In the genomic region with DNA sequence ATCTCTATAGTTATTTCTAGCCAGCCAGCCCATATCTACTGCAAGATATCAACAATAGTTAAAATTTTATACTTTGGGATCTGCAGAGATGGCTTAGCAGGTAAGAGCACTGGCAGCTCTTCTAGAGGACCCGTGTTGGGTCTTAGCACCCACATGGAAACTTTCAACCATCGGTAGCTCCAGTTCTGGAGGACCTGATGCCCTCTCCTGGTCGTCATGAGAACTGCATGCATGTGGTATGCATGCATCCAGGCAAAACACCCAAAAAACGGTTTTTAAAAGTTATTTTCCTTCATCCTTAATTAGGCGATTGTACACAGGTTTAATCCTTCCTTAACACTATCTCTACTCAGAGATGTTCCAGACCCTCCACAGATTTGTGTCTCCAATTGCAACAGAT, we compare ENCODE assay signal across 19 mouse cellular contexts. TPM values are rescaled to one million over a fixed set of nuclear protein-coding genes. Genes with fewer than 3 reads are reported as not detected.
DNase-seq lines count a peak whose midpoint lies in the region; ATAC-seq and TF ChIP-seq lines count a peak whose summit lies in the region.
"Had no signal": no experiment of that assay in that cellular context is flagged by ENCODE, and none has a peak within 500 bp of the region (broad histone marks: within the 10 kb centered on the region; RNA-seq: fewer than 3 reads in every experiment).

No protein-coding gene starts in this region.

- no peak for TF ChIP-seq EP300 in lung, postnatal 0 days (IDR thresholded peaks at IDR 0.05)
- no peak for TF ChIP-seq EP300 in stomach, postnatal 0 days (optimal IDR thresholded peaks at IDR 0.05)

- H3K4me2 ChIP-seq in forebrain, embryonic 11.5 days (ENCODE audit: low read depth, low read length, severe bottlenecking), result no peak overlapping the region
- no peak overlapping the region for H3K4me2 ChIP-seq in forebrain, embryonic 13.5 days
- H3K4me2 ChIP-seq in intestine, postnatal 0 days (replicated peaks; ENCODE audit: low read depth), result no peak overlapping the region
- no peak overlapping the region for H3K4me2 ChIP-seq in intestine, embryonic 15.5 days (replicated peaks)
- no peak overlapping the region for H3K4me2 ChIP-seq in lung, postnatal 0 days (replicated peaks; ENCODE audit: low read depth, low read length)
- no peak overlapping the region for H3K4me2 ChIP-seq in stomach, postnatal 0 days (replicated peaks; ENCODE audit: low read depth)
- H3K4me2 ChIP-seq in kidney, embryonic 15.5 days, result no peak overlapping the region
- H3K4me2 ChIP-seq: heart, embryonic 12.5 days; hindbrain, embryonic 13.5 days; midbrain, embryonic 13.5 days; neural tube, embryonic 12.5 days had no signal

- peak; percentile 20; the same call in 1 of the 2 replicates for TF ChIP-seq CTCF in intestine, postnatal 0 days (IDR thresholded peaks at IDR 0.05; ENCODE audit: low read depth)
- TF ChIP-seq CTCF in lung, postnatal 0 days (IDR thresholded peaks at IDR 0.05), result peak; percentile 13; the same call in 1 of the 2 replicates
- peak; percentile 30; the same call in 1 of the 2 replicates for TF ChIP-seq CTCF in stomach, postnatal 0 days (IDR thresholded peaks at IDR 0.05; ENCODE audit: low read depth)

- no peak overlapping the region for H3K27ac ChIP-seq in forebrain, embryonic 11.5 days (ENCODE audit: low read depth, low read length)
- H3K27ac ChIP-seq in forebrain, embryonic 13.5 days, result no peak overlapping the region
- H3K27ac ChIP-seq in intestine, postnatal 0 days (ENCODE audit: low read depth, low read length), result no peak overlapping the region
- no peak overlapping the region for H3K27ac ChIP-seq in intestine, embryonic 15.5 days
- no peak overlapping the region for H3K27ac ChIP-seq in lung, postnatal 0 days (ENCODE audit: low read length)
- H3K27ac ChIP-seq in stomach, postnatal 0 days (replicated peaks), result no peak overlapping the region
- no peak overlapping the region for H3K27ac ChIP-seq in kidney, embryonic 15.5 days
- H3K27ac ChIP-seq: hindbrain, embryonic 13.5 days; limb, embryonic 10.5 days; midbrain, embryonic 13.5 days; neural tube, embryonic 12.5 days had no signal

- no peak overlapping the region for H3K9ac ChIP-seq in forebrain, embryonic 11.5 days (ENCODE audit: low read length)
- H3K9ac ChIP-seq in forebrain, embryonic 13.5 days, result no peak overlapping the region
- H3K9ac ChIP-seq in intestine, postnatal 0 days (ENCODE audit: low read depth, low read length), result no peak overlapping the region
- no peak overlapping the region for H3K9ac ChIP-seq in intestine, embryonic 15.5 days
- H3K9ac ChIP-seq in lung, postnatal 0 days (replicated peaks; ENCODE audit: low read depth), result no peak overlapping the region
- no peak overlapping the region for H3K9ac ChIP-seq in stomach, postnatal 0 days (ENCODE audit: low read length)
- H3K9ac ChIP-seq in kidney, embryonic 15.5 days, result no peak overlapping the region
- H3K9ac ChIP-seq: heart, embryonic 12.5 days; hindbrain, embryonic 13.5 days; midbrain, embryonic 13.5 days; neural tube, embryonic 12.5 days had no signal

- no peaks in the 10 kb centered on the region for H3K36me3 ChIP-seq in forebrain, embryonic 11.5 days (ENCODE audit: control insufficient read depth, insufficient read depth, low read length)
- no peaks in the 10 kb centered on the region for H3K36me3 ChIP-seq in forebrain, embryonic 13.5 days (ENCODE audit: poor library complexity, severe bottlenecking)
- no peaks in the 10 kb centered on the region for H3K36me3 ChIP-seq in intestine, postnatal 0 days (ENCODE audit: control insufficient read depth, insufficient read depth)
- no peaks in the 10 kb centered on the region for H3K36me3 ChIP-seq in intestine, embryonic 15.5 days
- no peaks in the 10 kb centered on the region for H3K36me3 ChIP-seq in lung, postnatal 0 days (ENCODE audit: insufficient read depth, low read length)
- H3K36me3 ChIP-seq in stomach, postnatal 0 days (ENCODE audit: control insufficient read depth, insufficient read depth, low read length), result no peaks in the 10 kb centered on the region
- no peaks in the 10 kb centered on the region for H3K36me3 ChIP-seq in kidney, embryonic 15.5 days
- H3K36me3 ChIP-seq: heart, embryonic 12.5 days; hindbrain, embryonic 13.5 days; limb, embryonic 10.5 days; midbrain, embryonic 13.5 days; neural tube, embryonic 12.5 days had no signal

- H3K4me1 ChIP-seq in forebrain, embryonic 11.5 days (replicated peaks; ENCODE audit: control insufficient read depth, insufficient read depth, low read length), result no peaks in the 10 kb centered on the region
- H3K4me1 ChIP-seq in forebrain, embryonic 13.5 days, result no peaks in the 10 kb centered on the region
- no peaks in the 10 kb centered on the region for H3K4me1 ChIP-seq in intestine, postnatal 0 days (replicated peaks; ENCODE audit: control insufficient read depth, insufficient read depth, low read length)
- H3K4me1 ChIP-seq in intestine, embryonic 15.5 days (replicated peaks), result no peaks in the 10 kb centered on the region
- H3K4me1 ChIP-seq in lung, postnatal 0 days (ENCODE audit: insufficient read depth, low read depth, low read length), result no peaks in the 10 kb centered on the region
- no peaks in the 10 kb centered on the region for H3K4me1 ChIP-seq in stomach, postnatal 0 days (replicated peaks; ENCODE audit: control insufficient read depth, insufficient read depth)
- 0 out of 2 replicates have a peak, but pooled peaks cover 6% of the 10 kb centered on the region for H3K4me1 ChIP-seq in kidney, embryonic 15.5 days
- H3K4me1 ChIP-seq: heart, embryonic 12.5 days; hindbrain, embryonic 13.5 days; limb, embryonic 10.5 days; midbrain, embryonic 13.5 days; neural tube, embryonic 12.5 days had no signal

- no peak for ATAC-seq in forebrain, embryonic 11.5 days (replicated peaks; ENCODE audit: low FRiP score)
- ATAC-seq in forebrain, embryonic 13.5 days, result no peak
- no peak for ATAC-seq in intestine, postnatal 0 days
- no peak for ATAC-seq in intestine, embryonic 15.5 days
- no peak for ATAC-seq in lung, postnatal 0 days
- no peak for ATAC-seq in stomach, postnatal 0 days (ENCODE audit: low FRiP score, low TSS enrichment)
- no peak for ATAC-seq in kidney, embryonic 15.5 days (replicated peaks; ENCODE audit: low FRiP score)
- ATAC-seq: intestine, embryonic 16.5 days; midbrain, embryonic 13.5 days had no signal

- H3K4me3 ChIP-seq in forebrain, embryonic 11.5 days (ENCODE audit: low read depth, low read length), result no peak overlapping the region
- no peak overlapping the region for H3K4me3 ChIP-seq in forebrain, embryonic 13.5 days
- H3K4me3 ChIP-seq in intestine, postnatal 0 days (ENCODE audit: low read depth, low read length), result no peak overlapping the region
- no peak overlapping the region for H3K4me3 ChIP-seq in intestine, embryonic 15.5 days (replicated peaks)
- H3K4me3 ChIP-seq in lung, postnatal 0 days (ENCODE audit: low read depth, low read length), result no peak overlapping the region
- H3K4me3 ChIP-seq in stomach, postnatal 0 days (ENCODE audit: low read depth, low read length), result no peak overlapping the region
- H3K4me3 ChIP-seq in kidney, embryonic 15.5 days (replicated peaks), result no peak overlapping the region
- H3K4me3 ChIP-seq: heart, embryonic 12.5 days; hindbrain, embryonic 13.5 days; limb, embryonic 10.5 days; midbrain, embryonic 13.5 days; neural tube, embryonic 12.5 days had no signal

- DNase-seq in forebrain, embryonic 11.5 days (ENCODE audit: low spot score), result peak; percentile 33
- DNase-seq in lung, postnatal 0 days (ENCODE audit: low spot score), result no peak
- DNase-seq in lung, postnatal 36 days, result no peak
- DNase-seq in stomach, postnatal 0 days (ENCODE audit: low spot score), result no peak
- DNase-seq: adrenal gland, adult 2 months; cerebellum, adult 9-10 months; right cerebral cortex, adult 18-20 months; thymus, adult 18-20 months had no signal

- H3K27me3 ChIP-seq in forebrain, embryonic 11.5 days (ENCODE audit: control insufficient read depth, insufficient read depth, low read length), result no peaks in the 10 kb centered on the region
- H3K27me3 ChIP-seq in forebrain, embryonic 13.5 days, result no peaks in the 10 kb centered on the region
- H3K27me3 ChIP-seq in intestine, postnatal 0 days (replicated peaks; ENCODE audit: control insufficient read depth, insufficient read depth, low read length), result no peaks in the 10 kb centered on the region
- no peaks in the 10 kb centered on the region for H3K27me3 ChIP-seq in intestine, embryonic 15.5 days (replicated peaks)
- no peaks in the 10 kb centered on the region for H3K27me3 ChIP-seq in lung, postnatal 0 days (replicated peaks; ENCODE audit: insufficient read depth, low read length)
- H3K27me3 ChIP-seq in stomach, postnatal 0 days (ENCODE audit: control insufficient read depth, insufficient read depth, low read length), result no peaks in the 10 kb centered on the region
- no peaks in the 10 kb centered on the region for H3K27me3 ChIP-seq in kidney, embryonic 15.5 days
- H3K27me3 ChIP-seq: heart, embryonic 12.5 days; hindbrain, embryonic 13.5 days; midbrain, embryonic 13.5 days; neural tube, embryonic 12.5 days had no signal

- H3K9me3 ChIP-seq in forebrain, embryonic 11.5 days (ENCODE audit: control insufficient read depth, low read length), result no peaks in the 10 kb centered on the region
- no peaks in the 10 kb centered on the region for H3K9me3 ChIP-seq in forebrain, embryonic 13.5 days (replicated peaks)
- 0 out of 2 replicates have a peak, but pooled peaks cover 3% of the 10 kb centered on the region for H3K9me3 ChIP-seq in intestine, postnatal 0 days (ENCODE audit: control insufficient read depth)
- H3K9me3 ChIP-seq in intestine, embryonic 15.5 days, result no peaks in the 10 kb centered on the region
- no peaks in the 10 kb centered on the region for H3K9me3 ChIP-seq in lung, postnatal 0 days (ENCODE audit: low read length)
- no peaks in the 10 kb centered on the region for H3K9me3 ChIP-seq in stomach, postnatal 0 days (ENCODE audit: control insufficient read depth, low read length)
- no peaks in the 10 kb centered on the region; the same call in 1 of the 2 replicates for H3K9me3 ChIP-seq in kidney, embryonic 15.5 days (replicated peaks)
- H3K9me3 ChIP-seq: limb, embryonic 10.5 days; midbrain, embryonic 13.5 days; neural tube, embryonic 12.5 days had no signal

- WGBS in forebrain, embryonic 11.5 days, result 81% methylated on average over 5 of the region's 5 CpGs
- WGBS in forebrain, embryonic 13.5 days, result 79% methylated on average over 5 of the region's 5 CpGs
- 82% methylated on average over 5 of the region's 5 CpGs for WGBS in intestine, postnatal 0 days
- WGBS in intestine, embryonic 15.5 days, result 83% methylated on average over 5 of the region's 5 CpGs
- 75% methylated on average over 5 of the region's 5 CpGs for WGBS in lung, postnatal 0 days
- WGBS in stomach, postnatal 0 days, result 77% methylated on average over 5 of the region's 5 CpGs
- 82% methylated on average over 5 of the region's 5 CpGs for WGBS in kidney, embryonic 15.5 days

RNA-seq across cellular contexts. Expression of a gene that starts 40.4 kb away (rescaled TPM):
- 0.33 and 0.44 TPM in 2 replicates for polyA plus RNA-seq in forebrain, embryonic 11.5 days (2014; fragmentation: Nextera tagmentation; extraction: Ambion mirVana)
- 0.36 and 0.50 TPM in 2 replicates for polyA plus RNA-seq in forebrain, embryonic 13.5 days (2015; fragmentation: Nextera tagmentation; extraction: Ambion mirVana)
- not detected in 2 replicates for polyA plus RNA-seq in intestine, postnatal 0 days (2015; fragmentation: Nextera tagmentation; extraction: Ambion mirVana)
- polyA plus RNA-seq in intestine, embryonic 15.5 days (2015; fragmentation: Nextera tagmentation; extraction: Ambion mirVana), result 0.38 and 0.44 TPM in 2 replicates
- polyA plus RNA-seq in lung, postnatal 0 days (2015; fragmentation: Nextera tagmentation; extraction: Ambion mirVana), result 0.58 and 0.64 TPM in 2 replicates
- polyA plus RNA-seq in stomach, postnatal 0 days (2015; fragmentation: Nextera tagmentation; extraction: Ambion mirVana), result 0.06 and 0.15 TPM in 2 replicates
- polyA plus RNA-seq in kidney, embryonic 15.5 days (2015; fragmentation: Nextera tagmentation; extraction: Ambion mirVana), result 4.0 and 4.3 TPM in 2 replicates
- polyA plus RNA-seq: liver, adult 2 months had no signal

RNA-seq across cellular contexts. Expression of a gene that starts 59.6 kb away (rescaled TPM):
- polyA plus RNA-seq in forebrain, embryonic 11.5 days (2014; fragmentation: Nextera tagmentation; extraction: Ambion mirVana), result 8.2 and 8.4 TPM in 2 replicates
- polyA plus RNA-seq in forebrain, embryonic 13.5 days (2015; fragmentation: Nextera tagmentation; extraction: Ambion mirVana), result 20.8 and 22.8 TPM in 2 replicates
- polyA plus RNA-seq in intestine, postnatal 0 days (2015; fragmentation: Nextera tagmentation; extraction: Ambion mirVana), result 5.1 and 5.5 TPM in 2 replicates
- 7.1 and 8.2 TPM in 2 replicates for polyA plus RNA-seq in intestine, embryonic 15.5 days (2015; fragmentation: Nextera tagmentation; extraction: Ambion mirVana)
- 17.2 and 20.8 TPM in 2 replicates for polyA plus RNA-seq in lung, postnatal 0 days (2015; fragmentation: Nextera tagmentation; extraction: Ambion mirVana)
- polyA plus RNA-seq in stomach, postnatal 0 days (2015; fragmentation: Nextera tagmentation; extraction: Ambion mirVana), result 6.4 and 6.5 TPM in 2 replicates
- 7.0 and 8.3 TPM in 2 replicates for polyA plus RNA-seq in kidney, embryonic 15.5 days (2015; fragmentation: Nextera tagmentation; extraction: Ambion mirVana)
